Mouse (Mus musculus): ENCODE data around the gene Rere. TPM values are rescaled to one million over a fixed set of nuclear protein-coding genes. Genes with fewer than 3 reads are reported as not detected.

The Rere gene
- polyA plus RNA-seq, 1 experiment from 2014 or later = 31.4 TPM

- Histone ChIP-seq H3K27me3 (no peaks in the 10 kb centered on the region), H3K9ac (replicated peaks) (no peak overlapping the region), H3K4me1 (replicated peaks) (no peaks in the 10 kb centered on the region), H3K9me3 (no peaks in the 10 kb centered on the region), H3K4me2 (no peak overlapping the region), H3K4me3 (replicated peaks) (no peak overlapping the region), H3K36me3 (peaks cover 4% of the 10 kb centered on the region), H3K27ac (no peak overlapping the region)
- no peak for ATAC-seq (ENCODE audit: insufficient number of reproducible peaks, insufficient read depth, low FRiP score, low TSS enrichment, low read depth)
- WGBS = 93% methylated on average over 3 of the region's 3 CpGs
Measured at GRCm38 (mm10) chr4:150325046-150325801, 43.8 kb downstream of the Rere start.

- Histone ChIP-seq H3K4me1 (replicated peaks) (no peaks in the 10 kb centered on the region), H3K9ac (replicated peaks) (no peak overlapping the region), H3K4me2 (no peak overlapping the region), H3K9me3 (no peaks in the 10 kb centered on the region), H3K36me3 (peaks cover 7% of the 10 kb centered on the region), H3K27me3 (no peaks in the 10 kb centered on the region), H3K4me3 (replicated peaks) (no peak overlapping the region), H3K27ac (no peak overlapping the region)
- no peak for ATAC-seq (ENCODE audit: insufficient number of reproducible peaks, insufficient read depth, low FRiP score, low TSS enrichment, low read depth)
- 96% methylated on average over 2 of the region's 2 CpGs for WGBS
Measured at GRCm38 (mm10) chr4:150326005-150326404, 44.6 kb downstream of the Rere start.

- H3K4me2 ChIP-seq = no peak overlapping the region
- H3K27ac ChIP-seq = no peak overlapping the region
- H3K9me3 ChIP-seq = no peaks in the 10 kb centered on the region
- H3K4me3 ChIP-seq (replicated peaks) = no peak overlapping the region
- H3K4me1 ChIP-seq (replicated peaks) = no peaks in the 10 kb centered on the region
- H3K36me3 ChIP-seq = peaks cover 7% of the 10 kb centered on the region
- no peak overlapping the region for H3K9ac ChIP-seq (replicated peaks)
- WGBS = 82% methylated on average over 4 of the region's 4 CpGs
- ATAC-seq (ENCODE audit: insufficient number of reproducible peaks, insufficient read depth, low FRiP score, low TSS enrichment, low read depth) = no peak
- no peaks in the 10 kb centered on the region for H3K27me3 ChIP-seq
Measured at GRCm38 (mm10) chr4:150327476-150327875, 46.0 kb downstream of the Rere start.

GRCm38 (mm10) chr4:150333927-150334682 lies 52.7 kb downstream of the Rere start:
- peaks cover 7% of the 10 kb centered on the region; the same call in 1 of the 2 replicates for H3K36me3 ChIP-seq
- no peak for ATAC-seq (ENCODE audit: insufficient number of reproducible peaks, insufficient read depth, low FRiP score, low TSS enrichment, low read depth)
- no peak overlapping the region for H3K9ac ChIP-seq (replicated peaks)
- no peak overlapping the region for H3K4me3 ChIP-seq (replicated peaks)
- 68% methylated on average over 4 of the region's 4 CpGs for WGBS
- H3K4me1 ChIP-seq (replicated peaks) = peaks cover 8% of the 10 kb centered on the region; the same call in 1 of the 2 replicates
- no peaks in the 10 kb centered on the region for H3K27me3 ChIP-seq
- H3K4me2 ChIP-seq = no peak overlapping the region
- no peaks in the 10 kb centered on the region for H3K9me3 ChIP-seq
- no peak overlapping the region for H3K27ac ChIP-seq

GRCm38 (mm10) chr4:150337260-150337659 lies 55.8 kb downstream of the Rere start:
- Histone ChIP-seq H3K9me3 (no peaks in the 10 kb centered on the region), H3K9ac (replicated peaks) (no peak overlapping the region), H3K27ac (no peak overlapping the region), H3K4me3 (replicated peaks) (no peak overlapping the region), H3K36me3 (no peaks in the 10 kb centered on the region), H3K27me3 (no peaks in the 10 kb centered on the region), H3K4me1 (replicated peaks) (peaks cover 8% of the 10 kb centered on the region; the same call in 1 of the 2 replicates), H3K4me2 (no peak overlapping the region)
- ATAC-seq (ENCODE audit: insufficient number of reproducible peaks, insufficient read depth, low FRiP score, low TSS enrichment, low read depth) = no peak
- 97% methylated on average over 1 of the region's 1 CpGs for WGBS

- Histone ChIP-seq H3K4me2 (no peak overlapping the region), H3K9ac (replicated peaks) (no peak overlapping the region), H3K27ac (no peak overlapping the region), H3K4me1 (replicated peaks) (peaks cover 15% of the 10 kb centered on the region; the same call in 1 of the 2 replicates), H3K9me3 (no peaks in the 10 kb centered on the region), H3K36me3 (no peaks in the 10 kb centered on the region), H3K27me3 (no peaks in the 10 kb centered on the region), H3K4me3 (replicated peaks) (no peak overlapping the region)
- 58% methylated on average over 8 of the region's 8 CpGs for WGBS
- ATAC-seq (ENCODE audit: insufficient number of reproducible peaks, insufficient read depth, low FRiP score, low TSS enrichment, low read depth) = no peak
Measured at GRCm38 (mm10) chr4:150338906-150339650, 57.6 kb downstream of the Rere start.

- Histone ChIP-seq H3K4me3 (replicated peaks) (no peak overlapping the region), H3K4me1 (replicated peaks) (peaks cover 18% of the 10 kb centered on the region; the same call in 1 of the 2 replicates), H3K36me3 (no peaks in the 10 kb centered on the region), H3K4me2 (no peak overlapping the region), H3K9me3 (no peaks in the 10 kb centered on the region), H3K9ac (replicated peaks) (no peak overlapping the region), H3K27ac (no peak overlapping the region), H3K27me3 (no peaks in the 10 kb centered on the region)
- no peak for ATAC-seq (ENCODE audit: insufficient number of reproducible peaks, insufficient read depth, low FRiP score, low TSS enrichment, low read depth)
- WGBS = 88% methylated on average over 6 of the region's 6 CpGs
Measured at GRCm38 (mm10) chr4:150340796-150341525, 59.5 kb downstream of the Rere start.

- H3K9me3 ChIP-seq = no peaks in the 10 kb centered on the region
- H3K36me3 ChIP-seq = no peaks in the 10 kb centered on the region
- no peak overlapping the region for H3K4me3 ChIP-seq (replicated peaks)
- H3K4me1 ChIP-seq (replicated peaks) = peaks cover 39% of the 10 kb centered on the region
- H3K27ac ChIP-seq = no peak overlapping the region
- H3K4me2 ChIP-seq = no peak overlapping the region
- no peak for ATAC-seq (ENCODE audit: insufficient number of reproducible peaks, insufficient read depth, low FRiP score, low TSS enrichment, low read depth)
- no peaks in the 10 kb centered on the region for H3K27me3 ChIP-seq
- 78% methylated on average over 3 of the region's 3 CpGs for WGBS
- no peak overlapping the region for H3K9ac ChIP-seq (replicated peaks)
Measured at GRCm38 (mm10) chr4:150344526-150344925, 63.1 kb downstream of the Rere start.

- no peaks in the 10 kb centered on the region for H3K27me3 ChIP-seq
Measured at GRCm38 (mm10) chr4:150346651-150347386, 65.4 kb downstream of the Rere start.

GRCm38 (mm10) chr4:150347387-150347672 lies 65.9 kb downstream of the Rere start:
- 25% methylated on average over 2 of the region's 2 CpGs for WGBS
- no peak for ATAC-seq (ENCODE audit: insufficient number of reproducible peaks, insufficient read depth, low FRiP score, low TSS enrichment, low read depth)
- Histone ChIP-seq H3K9me3 (no peaks in the 10 kb centered on the region), H3K27me3 (no peaks in the 10 kb centered on the region), H3K27ac (no peak overlapping the region), H3K4me2 (no peak overlapping the region), H3K4me1 (replicated peaks) (peaks cover 46% of the 10 kb centered on the region), H3K36me3 (no peaks in the 10 kb centered on the region), H3K9ac (replicated peaks) (no peak overlapping the region), H3K4me3 (replicated peaks) (no peak overlapping the region)

More at GRCm38 (mm10) chr4:150346651-150347386, 65.4 kb downstream of the Rere start:
- H3K4me2 ChIP-seq = no peak overlapping the region
- H3K27ac ChIP-seq = 0 out of 2 replicates have a peak overlapping the region, but pooled peaks have one; percentile 53
- H3K36me3 ChIP-seq = no peaks in the 10 kb centered on the region
- ATAC-seq (ENCODE audit: insufficient number of reproducible peaks, insufficient read depth, low FRiP score, low TSS enrichment, low read depth) = peak; percentile 66; the same call in 1 of the 2 replicates
- 16% methylated on average over 4 of the region's 4 CpGs for WGBS
- H3K4me1 ChIP-seq (replicated peaks) = peaks cover 46% of the 10 kb centered on the region
- no peak overlapping the region for H3K4me3 ChIP-seq (replicated peaks)
- no peak overlapping the region for H3K9ac ChIP-seq (replicated peaks)
- no peaks in the 10 kb centered on the region for H3K9me3 ChIP-seq

Data from limb, embryonic 12.5 days (tissue).